Mouse (Mus musculus) urinary bladder, adult 2 months (tissue): ENCODE results near the gene Alpk1. TPM values are rescaled to one million over a fixed set of nuclear protein-coding genes. Genes with fewer than 3 reads are reported as not detected.
A peak's percentile ranks its signal among the peaks of the same experiment; 100 is the strongest.

ENCODE experiments used
- DNase-seq: peaks from one replicate; pipeline ENCODE4 v3.0.0; 2022; ENCODE audit warnings: low spot score
- polyA plus RNA-seq: library from polyadenylated mRNA; depleted of rRNA; stranded (reverse); fragments of >200 nt; gene quantifications from 2 replicates; pipeline ENCODE4 v1.2.3, GENCODE M21; 2012; rRNA removed

The Alpk1 gene
- polyA plus RNA-seq, 1 experiment, result 20.4 TPM

DNA sequence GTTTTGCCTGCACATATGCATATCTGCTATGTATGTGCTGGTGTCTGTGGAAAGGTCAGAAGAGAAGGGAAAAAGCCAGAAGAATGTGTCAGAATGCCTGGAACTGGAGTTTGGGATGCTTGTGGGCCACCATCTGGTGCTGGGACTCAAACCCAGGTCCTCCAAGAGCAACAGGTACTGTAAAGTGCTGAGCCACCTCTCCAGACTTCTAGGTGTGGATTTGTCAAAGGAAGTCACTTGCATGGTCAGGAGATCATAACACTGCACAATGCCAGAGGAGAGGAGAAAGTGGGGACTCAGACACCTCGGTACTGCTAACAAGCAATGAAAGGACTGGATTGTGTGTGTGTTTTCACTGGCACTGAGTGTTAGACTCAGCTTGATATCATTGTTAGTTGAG, 150.1 kb downstream of the Alpk1 start:
- no peak for DNase-seq

DNA sequence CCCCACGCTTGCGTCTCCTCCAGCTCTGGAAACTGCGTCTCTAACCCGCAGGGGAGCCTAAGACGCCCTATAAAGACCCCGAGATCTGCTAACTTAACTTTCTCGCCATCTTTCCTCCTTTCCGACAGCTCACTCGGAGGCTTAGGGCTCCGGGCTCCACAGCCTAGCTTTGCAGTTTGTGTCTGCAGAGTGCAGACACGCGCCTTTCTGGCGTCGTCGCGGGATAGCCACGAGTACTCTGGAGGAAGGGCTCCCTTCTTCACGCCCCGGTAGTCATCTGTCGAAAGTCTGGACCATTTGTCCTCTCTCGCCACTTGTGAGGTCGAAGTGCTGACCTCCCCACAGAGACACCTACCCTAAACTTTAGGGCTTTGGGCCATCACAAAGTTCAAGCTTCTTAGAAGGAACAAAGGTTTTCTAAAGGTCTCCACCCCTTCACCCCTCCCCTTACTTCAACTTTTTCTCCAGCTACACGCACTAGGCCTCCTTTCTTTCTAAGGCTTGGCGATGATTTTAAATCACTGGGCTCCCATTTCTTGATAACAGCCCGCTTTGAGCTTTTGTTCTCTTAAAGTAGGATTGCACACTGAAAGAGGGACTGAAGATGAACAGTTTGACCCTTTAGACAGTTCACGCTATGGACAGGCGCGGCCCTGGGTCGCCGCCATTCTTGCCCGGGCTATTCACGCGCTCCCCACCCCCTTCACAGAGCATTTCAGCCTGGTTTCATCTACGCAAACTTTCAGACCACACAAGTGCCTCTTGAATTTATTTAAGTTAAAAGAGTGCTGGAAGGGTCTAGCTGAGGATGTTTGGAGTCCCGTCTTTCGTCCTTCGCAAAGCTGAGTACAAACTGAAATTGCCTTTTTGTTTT, 151.8 kb downstream of the Alpk1 start:
- no peak for DNase-seq

GRCm38 (mm10) chr3:127627956-127628310, 152.4 kb downstream of the Alpk1 start:
- no peak for DNase-seq

- DNase-seq, result no peak
Observed at GRCm38 (mm10) chr3:127627151-127627955, 153.0 kb downstream of the Alpk1 start.

DNA sequence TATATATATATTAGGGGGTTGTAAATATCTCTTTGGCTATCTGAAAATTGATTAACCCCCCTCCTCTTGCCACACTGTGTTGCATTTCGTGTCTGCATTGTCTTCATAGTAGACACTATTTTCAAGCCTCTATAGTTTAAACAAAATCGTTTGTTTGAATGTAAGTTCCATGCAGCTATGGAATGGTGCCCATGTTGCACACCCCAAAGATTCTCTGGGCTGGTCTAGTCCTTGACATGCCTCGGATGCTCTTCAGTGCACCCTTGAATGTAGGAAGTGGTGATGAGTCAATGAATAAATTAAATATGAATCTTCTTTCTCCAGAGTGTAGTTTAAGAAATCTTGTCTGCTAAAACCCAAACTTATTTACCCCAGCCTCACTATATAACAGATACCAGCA, 153.8 kb downstream of the Alpk1 start:
- DNase-seq, result no peak

DNA sequence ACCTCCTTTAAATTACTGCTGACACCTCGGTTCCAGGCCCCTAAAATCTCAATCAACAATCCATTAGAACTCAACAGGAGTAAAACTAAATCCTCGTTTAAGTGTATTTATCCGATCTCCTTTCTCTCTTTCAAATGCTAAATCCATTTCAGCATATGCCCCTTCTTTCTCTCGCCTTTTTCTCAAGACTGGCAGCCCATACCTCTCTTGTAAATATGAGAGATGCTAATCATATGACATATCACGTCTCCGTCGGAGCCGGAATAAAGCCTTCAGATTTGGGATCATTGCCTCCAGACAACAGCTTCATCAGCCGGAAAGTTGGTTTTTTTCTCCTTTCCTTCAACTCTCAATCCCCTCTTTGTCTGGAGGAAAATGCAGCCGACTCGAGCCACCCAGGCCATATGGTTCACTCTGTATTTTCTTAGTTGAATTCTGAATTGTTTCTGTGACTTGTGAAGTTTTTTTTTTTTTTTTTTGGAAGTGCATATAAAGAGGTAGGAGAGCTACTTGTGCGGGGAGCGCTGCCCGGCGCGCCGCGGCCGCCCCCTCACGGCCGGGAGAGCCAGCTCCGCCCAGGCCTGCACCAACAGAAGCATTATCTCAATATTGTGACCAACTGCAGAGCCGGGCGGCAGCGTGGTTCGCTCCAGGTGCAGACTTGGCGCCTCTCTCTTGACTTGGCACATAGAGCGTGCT, 154.5 kb downstream of the Alpk1 start:
- DNase-seq, result no peak

- DNase-seq, result peak; percentile 57
Observed at GRCm38 (mm10) chr3:127625296-127625695, 155.0 kb downstream of the Alpk1 start.

Other genes with a start within 250 kb of the Alpk1 start
- 18.7 and 19.8 TPM in 2 replicates for gene Larp7, start 227.2 kb downstream of the Alpk1 start, polyA plus RNA-seq
- gene Zgrf1, start 227.0 kb downstream of the Alpk1 start, polyA plus RNA-seq, result 2.1 and 2.9 TPM in 2 replicates
- not detected in 2 replicates for gene Neurog2, start 147.4 kb downstream of the Alpk1 start, polyA plus RNA-seq
- gene Tifa, start 9.3 kb upstream of the Alpk1 start, polyA plus RNA-seq, result 10.1 and 12.2 TPM in 2 replicates
- gene Ap1ar, start 57.0 kb upstream of the Alpk1 start, polyA plus RNA-seq, result 28.6 and 37.2 TPM in 2 replicates
- gene Fam241a, start 115.8 kb upstream of the Alpk1 start, polyA plus RNA-seq, result 17.5 and 18.3 TPM in 2 replicates